Mouse (Mus musculus) A20 (cell line): Measurements from ENCODE around the gene Nr4a1.

Experiments used
- DNase-seq: peaks from one replicate; pipeline ENCODE4 v3.0.0-alpha.2; 2011; ENCODE audit warnings: low read depth, low spot score

Gene Nr4a1

DNA sequence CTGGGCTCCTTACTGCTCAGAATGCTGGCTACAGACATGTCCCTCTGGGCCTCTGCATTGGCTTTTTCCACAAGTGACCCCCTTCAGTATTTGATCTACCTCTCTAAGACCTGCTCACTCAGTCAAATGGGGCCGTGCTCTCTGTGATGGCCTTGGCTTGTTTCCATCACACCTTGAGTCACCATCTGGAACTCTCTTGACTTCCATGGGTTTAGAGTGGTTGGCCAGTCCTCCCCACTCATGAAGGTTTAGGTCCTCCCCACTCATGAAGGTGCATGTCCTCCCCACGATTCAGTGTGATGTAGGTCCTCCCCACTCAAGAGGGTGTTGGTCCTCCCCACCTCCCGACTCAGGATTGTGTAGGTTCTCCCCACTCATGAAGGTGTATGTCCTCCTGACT, 20.9 kb upstream of the Nr4a1 start:
- no peak for DNase-seq

DNA sequence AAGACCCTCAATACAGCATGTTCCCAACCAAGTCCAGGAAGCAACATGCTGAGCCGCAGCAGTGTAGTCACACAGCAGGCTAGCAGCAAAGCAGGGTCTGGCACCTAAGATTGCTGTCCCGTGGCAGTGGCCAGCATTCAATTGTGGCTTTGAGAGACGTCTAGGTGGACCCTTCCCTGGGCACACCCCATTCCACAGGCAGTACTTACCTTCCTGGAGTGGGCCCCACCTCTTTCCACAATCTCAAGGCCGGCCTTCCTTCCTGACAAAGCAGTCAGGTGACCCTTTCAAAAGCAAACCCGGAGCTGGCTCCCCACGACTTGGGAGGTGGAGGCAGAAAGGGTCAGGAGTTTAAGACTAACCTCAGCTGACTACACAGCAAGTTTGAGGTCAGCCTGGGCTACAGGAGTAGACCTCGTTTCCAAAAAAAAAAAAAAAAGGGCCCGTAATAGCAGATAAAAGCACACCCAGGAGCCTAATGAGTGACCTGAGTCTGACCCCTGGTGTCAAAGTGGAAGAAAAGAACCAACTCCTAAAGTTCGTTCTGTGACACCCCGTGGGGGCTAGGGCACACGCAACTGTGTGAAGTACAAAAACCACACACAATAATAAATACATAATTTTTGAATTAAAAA, 20.3 kb upstream of the Nr4a1 start:
- DNase-seq = no peak

DNA sequence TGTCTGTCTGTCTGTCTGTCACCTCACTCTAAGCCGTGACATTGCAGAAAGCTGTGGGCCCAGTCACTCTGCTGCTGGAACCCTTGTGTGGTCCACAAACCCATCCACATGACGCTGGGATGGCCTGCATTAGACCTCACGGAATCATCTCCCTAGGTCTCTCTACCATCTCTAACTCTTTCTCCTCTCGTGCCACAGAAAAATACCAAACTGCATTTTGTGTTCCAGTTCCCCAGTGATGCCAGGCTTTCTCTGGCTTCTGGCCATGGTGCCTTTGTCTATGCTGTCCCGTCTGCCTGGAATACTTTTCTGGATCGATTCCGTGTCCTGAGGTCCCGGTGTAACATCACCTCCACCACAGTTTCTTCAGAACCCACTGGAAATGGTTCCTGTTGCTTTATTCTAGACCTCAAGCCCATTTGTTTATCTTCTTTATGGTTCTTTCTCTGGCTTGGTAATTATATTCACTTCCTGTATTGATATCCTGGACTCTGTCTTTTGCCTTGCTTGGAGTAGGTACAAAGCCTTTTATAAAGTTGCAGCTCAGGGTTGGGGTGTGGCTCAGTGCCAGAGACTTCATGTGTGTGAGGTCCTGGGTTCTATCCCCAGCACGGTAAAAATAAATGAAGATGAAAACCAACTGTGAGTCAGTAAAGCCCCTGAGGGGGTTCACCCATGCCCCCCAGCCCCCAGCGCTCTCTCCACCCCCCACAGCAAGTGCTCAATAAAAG, 19.3 kb upstream of the Nr4a1 start:
- DNase-seq = no peak

DNA sequence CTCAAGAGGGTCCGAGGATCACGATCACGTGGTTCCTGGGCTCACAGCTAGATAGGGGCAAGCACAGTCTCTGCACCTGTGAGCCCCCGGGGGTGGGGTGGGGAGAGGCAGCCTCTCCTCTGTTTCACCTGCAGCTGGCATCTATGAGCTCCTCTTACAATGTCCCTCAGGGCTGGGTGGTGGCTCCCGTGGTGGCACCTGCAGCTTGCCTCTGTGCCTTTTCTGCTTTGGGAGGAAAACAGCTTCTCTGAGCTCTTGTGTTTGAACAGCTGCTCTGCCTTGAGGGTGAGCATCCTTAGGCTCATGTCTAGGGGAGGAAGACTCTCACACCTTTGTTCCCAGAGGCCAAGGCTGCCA, 18.7 kb upstream of the Nr4a1 start:
- peak; percentile 90 for DNase-seq

DNA sequence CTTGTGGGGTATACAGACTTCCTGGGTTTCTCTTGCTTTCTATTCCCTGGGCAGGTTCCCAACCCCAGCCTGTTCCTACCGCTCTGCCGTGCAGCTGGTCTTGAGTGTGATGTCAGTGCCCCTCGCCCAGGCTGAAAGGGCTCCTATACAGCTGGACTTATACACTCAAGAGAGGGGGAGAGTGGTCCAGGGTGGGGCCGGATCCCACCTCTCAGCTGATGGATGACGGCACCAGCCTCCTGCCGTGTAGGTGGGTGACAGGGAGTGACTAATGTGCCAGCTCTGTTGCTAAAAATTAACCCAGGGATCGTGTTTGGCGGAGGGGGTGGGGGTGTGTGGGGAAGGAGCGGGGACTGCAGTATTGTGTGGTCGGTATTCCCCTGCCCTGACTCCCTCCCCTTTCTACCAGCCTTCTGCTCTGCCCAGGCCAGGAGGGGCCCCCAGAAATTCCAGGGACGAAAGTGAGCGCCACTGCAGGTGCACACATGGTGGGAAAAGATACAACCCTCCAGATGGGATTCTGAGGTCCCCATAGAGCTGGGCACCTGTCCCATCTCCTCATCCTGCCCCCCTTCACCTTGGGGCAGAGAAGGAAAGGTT, 18.2 kb upstream of the Nr4a1 start:
- DNase-seq = no peak

DNA sequence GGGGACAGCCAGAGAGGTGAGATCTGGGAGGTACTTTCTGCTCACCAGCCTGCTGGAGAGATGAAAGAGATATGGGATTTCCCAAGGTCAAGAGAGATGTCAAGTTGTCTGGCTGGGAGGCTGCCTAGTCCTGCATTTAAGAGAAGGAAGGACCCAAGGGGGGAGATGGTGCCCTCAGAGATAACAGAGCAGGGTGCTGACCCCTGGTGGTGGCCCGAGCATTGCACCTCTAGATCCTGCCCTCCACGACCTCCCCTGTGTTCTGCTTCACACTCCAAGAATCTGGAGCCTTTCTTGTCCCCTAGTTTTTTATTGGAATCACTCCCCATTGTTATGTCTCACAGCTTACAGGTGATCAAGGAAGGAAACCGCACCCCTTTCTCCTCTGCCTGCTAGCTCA, 17.2 kb upstream of the Nr4a1 start:
- peak; percentile 79 for DNase-seq

DNA sequence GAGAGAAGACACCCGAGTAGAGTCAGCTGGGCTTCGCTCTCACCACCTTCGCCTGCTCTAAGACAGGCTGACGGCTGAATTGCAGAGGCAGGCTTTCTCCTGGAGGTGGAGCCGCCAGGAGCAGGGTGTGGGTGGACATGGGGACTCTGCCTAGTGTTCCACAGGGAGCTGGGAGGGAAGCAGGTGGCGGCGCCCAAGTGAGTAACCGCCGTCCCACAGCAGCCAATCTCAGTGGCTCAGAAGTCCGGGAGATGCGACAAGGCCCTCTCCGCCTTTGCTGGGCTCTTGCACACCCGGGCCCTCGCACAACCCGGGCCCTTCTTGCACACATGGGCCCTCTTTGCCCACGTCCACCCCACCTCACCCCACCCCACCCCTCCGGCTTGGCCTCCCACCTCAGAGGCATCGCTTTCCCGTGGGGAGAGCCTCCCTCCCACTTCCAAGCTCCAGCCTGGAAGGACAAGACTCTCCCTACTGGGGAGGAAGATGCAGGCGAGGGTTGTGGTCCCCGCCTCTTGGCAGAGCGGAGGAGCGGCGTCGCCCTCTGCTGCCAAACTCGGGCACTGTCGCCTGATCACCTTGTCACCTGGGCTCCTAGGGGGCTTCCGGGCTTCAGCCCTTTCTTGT, 15.1 kb upstream of the Nr4a1 start:
- DNase-seq = peak; percentile 66

DNA sequence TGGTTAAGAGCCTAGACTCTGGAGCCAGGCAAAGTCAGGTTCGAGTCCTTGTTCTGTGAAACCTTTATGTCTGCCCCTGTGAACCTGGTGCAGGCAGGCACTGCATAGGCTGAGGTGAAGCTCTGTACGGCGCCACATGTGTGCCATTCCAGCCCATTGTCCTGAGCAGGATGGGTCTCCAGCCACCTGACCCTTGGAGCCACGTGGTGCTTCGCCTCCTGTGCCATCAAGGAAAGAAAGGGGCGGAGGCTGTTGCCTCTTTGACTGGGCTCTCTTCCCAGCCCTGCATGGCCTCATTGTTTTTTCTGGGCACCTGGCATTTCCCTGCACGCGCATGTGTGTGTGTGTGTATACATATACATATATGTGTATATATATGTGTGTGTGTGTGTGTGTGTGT, 14.2 kb upstream of the Nr4a1 start:
- DNase-seq = no peak

DNA sequence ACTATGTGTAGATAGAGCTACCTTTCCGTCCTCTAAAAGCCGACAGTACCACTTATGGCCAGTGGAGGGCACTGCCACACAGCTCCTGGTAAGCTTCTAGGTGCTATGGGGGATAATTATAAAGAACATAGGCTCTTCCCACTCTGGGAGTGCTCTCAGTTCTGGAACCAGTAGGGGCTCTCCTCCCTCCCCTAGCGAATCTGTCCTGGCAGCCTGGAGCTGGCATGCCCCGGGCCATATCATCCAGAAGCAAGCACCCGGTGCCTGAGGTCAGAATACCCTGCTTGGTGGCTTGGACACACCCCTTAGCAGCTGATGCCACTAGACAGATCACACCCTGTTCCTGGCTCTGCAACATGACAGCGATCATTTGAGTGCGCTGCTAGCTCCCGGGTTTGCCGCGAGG, 13.3 kb upstream of the Nr4a1 start:
- peak; percentile 85 for DNase-seq

DNA sequence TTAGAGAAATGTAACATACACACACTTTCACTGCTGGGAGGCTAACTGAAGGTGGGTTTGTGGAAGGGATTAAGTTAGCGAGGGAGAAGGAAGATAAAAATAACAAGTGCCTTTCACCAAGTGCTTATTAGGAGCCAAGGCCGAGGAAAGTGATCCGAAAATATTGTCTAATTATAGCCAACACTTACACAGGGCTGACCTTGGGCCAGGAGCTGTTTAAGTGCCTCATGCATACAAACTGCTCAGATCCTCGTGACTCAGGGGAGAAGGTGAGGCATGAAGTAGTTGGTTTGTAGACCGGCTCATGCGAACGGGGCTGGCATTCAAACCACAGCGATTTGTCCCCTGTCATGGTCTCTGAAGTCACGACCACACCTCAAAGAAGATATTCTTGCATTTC, 12.8 kb upstream of the Nr4a1 start:
- no peak for DNase-seq

DNA sequence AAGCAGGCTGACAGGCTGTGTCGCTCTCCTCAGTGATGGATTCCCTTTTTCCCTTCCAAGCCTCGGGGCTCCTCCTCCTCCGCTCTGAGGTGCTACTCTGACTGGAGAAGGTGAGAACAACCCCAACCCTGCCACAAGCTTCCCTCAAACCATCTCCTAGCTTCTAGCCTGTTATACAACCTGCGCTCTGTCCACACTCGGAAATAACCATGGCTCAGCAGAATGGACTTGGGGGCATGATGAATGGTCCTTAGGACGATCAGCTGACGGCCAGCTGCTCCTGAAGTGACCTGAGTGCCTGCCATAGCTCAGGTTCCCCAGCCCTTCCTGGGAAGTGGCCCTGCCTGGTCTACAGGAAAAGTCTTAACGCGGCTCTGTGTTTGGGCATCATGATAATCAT, 12.2 kb upstream of the Nr4a1 start:
- DNase-seq = no peak

DNA sequence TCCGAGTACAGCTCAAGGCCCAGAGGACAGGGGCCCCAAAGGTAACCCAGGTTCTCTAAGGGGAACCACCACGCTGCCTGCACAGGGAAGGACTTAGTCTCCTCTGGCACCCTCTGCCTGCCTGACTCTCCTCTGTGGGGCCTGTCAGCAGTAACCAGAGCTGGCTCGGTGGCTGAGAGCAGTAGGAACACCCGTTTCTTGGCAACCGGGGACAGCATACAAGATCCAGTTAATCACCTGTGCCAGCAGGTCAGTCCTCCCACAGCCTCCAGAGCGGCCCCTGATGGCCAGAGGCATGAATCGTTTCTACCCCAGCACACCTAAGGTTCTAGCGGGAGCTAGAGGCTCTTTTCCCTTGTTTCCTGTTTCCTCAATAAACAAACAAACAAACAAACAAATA, 11.4 kb upstream of the Nr4a1 start:
- peak; percentile 58 for DNase-seq

DNA sequence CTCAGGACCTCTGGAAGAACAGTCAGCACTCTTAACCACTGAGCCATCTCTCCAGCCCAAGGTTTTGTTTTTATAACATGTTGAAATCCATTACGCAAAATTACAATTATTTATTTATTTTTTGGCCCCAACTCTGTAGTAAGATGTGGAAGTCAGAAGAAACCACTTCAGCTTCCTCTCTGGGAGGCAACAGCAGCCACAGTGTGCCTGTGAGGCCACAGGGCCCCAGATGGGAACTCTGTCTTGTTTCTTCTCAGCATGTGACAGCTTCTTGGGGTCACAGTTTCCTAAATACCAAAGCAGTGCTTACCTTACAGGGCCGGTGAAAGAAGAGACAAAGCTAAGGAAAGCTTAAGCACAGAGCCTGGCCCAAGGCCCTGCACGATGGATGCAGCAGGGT, 10.1 kb upstream of the Nr4a1 start:
- DNase-seq = no peak

DNA sequence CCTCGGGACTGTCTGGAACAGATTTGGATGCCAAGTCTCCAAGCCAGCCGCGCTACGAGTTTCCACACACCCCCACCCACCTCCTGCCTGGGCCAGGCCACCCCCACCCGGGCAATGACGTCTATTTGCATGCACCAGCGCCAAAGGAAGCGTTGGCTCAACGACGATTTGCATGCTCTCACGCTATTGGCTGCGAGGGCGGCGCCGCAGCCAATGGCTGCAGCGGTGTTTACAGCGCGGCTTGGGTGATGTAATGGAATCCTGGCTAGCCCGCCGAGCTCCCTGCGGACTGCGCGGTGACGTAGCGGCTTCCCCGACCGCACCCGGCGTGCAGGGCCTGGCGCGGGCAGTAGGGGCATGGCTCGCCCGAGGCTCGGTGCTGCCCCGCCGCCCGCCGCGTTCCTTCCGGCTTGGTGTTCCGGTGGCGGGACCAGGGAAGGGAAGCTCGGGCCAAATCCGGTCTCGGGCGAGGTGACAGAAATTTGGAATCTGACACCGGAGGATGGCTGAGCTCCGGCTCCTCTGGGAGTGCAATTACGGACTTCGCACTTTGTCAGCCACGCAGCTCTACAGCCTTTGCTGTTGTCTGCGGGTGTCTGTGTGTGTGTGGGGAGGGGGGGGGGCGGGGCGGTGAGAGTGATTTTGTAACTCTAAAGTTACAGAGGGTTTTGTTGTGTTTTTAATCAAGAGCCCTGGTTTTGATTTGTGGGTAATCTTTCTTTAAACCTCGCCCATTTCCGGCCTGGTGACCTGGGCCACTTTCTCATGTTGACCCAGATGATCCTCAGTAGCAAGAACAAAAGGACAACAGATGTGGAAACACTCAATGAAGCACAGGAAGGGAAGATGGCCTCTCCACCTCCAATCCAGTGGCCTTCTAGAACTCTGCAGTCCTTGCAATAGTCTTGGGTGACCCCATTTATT, 7.6 kb upstream of the Nr4a1 start:
- peak; percentile 98 for DNase-seq

DNA sequence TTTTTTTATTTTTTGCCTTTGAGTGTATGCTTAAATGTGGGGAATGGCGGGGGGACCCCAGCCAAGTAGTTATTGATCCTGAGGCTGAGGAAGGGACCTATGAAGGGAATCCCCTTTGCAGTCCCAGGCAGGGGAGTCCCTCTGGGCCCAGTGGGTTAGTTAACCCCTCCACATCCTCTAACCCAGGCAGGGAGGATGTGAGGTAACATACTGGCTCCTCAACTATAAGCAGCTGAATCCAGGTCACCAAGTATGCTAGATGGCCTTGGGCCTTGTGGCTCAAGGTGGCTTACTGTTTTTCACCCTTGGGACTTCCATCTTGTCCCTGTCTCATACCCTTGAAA, 6.9 kb upstream of the Nr4a1 start:
- peak; percentile 36 for DNase-seq

DNA sequence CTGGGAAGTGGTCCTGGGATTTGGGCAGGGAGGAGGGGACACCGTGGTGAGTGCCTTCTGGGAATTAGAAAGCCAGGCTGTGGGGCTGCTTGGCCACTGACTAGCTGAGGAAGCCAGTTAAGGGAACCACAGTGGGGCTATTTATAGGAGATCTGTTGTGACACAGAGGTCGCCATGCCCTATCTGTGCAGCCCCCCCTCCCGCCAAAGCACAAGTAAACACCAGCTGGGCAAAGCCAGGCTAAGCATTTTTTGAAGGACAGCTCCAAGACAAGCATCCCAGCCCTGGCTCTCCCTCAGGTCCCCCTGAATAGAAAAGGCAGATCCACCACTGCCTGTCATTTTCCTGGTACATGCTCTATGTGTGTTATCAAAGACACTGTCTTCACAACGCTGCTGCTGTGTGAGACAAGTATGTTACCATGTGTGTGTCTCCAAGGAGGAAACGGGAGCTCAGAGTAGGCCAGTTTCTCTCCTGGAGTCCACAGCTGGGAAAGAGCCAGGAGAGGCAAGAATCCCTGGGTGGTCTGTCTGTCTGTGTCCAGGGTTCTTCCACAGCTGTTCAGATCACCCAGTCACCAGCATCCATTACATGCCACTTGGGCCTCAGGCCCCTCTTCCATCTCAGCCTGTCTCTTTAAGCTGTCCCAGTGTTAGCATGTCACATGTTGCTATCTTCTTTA, 5.9 kb upstream of the Nr4a1 start:
- DNase-seq = no peak

DNA sequence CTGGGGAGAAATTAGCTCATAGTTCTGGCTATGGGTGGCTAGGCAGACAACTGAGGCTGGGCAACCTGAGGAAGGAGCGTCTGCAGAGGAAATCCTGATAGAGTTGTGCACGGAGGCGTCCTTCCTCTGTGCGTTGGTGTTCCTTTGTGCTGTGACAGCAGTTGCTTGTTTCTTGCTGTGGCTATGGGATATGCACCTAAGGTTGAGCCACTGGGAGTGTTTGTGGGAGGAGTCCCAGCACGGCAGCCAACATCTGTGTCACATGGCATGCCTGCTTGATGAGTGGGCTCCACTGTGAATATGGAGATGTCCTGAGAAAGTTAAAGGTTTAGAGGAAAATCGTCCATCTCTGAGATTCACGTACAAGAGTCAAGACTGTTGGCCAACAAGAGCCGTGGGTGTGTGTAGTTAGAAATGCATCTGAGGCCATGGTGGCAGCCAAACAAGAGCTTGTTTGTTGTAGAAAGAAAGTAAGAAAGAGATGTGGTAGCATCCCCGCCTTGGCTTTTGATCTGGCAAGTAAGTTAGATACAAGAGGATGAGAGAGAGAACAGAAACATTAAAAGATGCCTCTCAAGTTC, 3.8 kb upstream of the Nr4a1 start:
- no peak for DNase-seq

DNA sequence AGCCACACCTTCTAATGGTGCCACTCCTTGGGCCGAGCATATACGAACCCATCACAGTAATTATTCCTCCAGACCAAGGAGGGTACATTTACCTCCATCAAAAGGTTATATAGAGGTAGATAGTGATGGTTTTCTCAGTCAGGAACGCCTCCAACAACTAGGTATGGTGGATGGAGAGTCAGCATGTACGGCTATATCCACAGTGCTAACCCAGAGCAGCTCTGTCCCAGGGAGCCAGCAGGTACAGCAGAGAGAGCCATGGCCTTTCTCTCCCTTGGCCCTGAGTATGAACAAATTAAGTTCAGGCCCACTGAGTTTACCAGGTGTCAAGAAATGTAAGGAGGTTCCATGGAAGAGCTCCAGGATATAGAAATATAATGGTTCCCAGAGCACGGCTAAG, 2.1 kb upstream of the Nr4a1 start:
- DNase-seq = no peak

DNA sequence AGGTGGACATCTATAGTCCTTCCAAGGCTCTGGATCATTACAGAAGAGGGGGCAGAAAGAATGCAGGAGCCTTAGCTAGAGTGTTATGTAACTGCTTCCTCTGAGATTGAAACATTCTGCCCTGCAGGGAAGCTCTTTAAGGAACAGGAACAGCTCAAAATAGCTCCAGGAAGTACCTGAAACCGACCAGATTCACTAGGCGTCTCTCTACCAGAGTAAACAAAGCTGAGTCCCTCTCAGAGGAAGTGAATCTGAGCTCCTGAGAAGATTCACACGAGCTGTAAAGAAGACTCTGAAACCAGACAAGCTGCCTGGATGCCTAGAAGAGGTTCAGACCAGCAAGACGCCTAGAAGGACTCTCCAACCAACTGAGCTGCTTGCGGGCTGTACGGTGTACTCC, 1.5 kb upstream of the Nr4a1 start:
- DNase-seq = peak; percentile 64

DNA sequence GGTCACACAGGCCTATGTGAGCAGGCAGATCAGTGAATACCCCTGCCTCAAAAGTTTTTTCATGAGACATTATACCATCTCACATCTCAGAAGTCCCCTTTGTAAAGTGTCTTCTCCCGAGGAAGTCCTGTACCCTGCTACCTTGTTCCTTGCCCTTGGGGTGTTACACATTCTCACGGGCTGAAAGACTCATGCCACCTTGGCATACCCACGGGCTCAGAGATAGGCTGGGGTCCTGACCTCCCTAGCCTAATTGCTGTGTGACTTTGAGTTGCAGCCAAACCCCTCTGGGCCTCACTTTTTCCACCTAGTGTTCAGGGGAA, 545 bp upstream of the Nr4a1 start:
- DNase-seq = no peak

DNA sequence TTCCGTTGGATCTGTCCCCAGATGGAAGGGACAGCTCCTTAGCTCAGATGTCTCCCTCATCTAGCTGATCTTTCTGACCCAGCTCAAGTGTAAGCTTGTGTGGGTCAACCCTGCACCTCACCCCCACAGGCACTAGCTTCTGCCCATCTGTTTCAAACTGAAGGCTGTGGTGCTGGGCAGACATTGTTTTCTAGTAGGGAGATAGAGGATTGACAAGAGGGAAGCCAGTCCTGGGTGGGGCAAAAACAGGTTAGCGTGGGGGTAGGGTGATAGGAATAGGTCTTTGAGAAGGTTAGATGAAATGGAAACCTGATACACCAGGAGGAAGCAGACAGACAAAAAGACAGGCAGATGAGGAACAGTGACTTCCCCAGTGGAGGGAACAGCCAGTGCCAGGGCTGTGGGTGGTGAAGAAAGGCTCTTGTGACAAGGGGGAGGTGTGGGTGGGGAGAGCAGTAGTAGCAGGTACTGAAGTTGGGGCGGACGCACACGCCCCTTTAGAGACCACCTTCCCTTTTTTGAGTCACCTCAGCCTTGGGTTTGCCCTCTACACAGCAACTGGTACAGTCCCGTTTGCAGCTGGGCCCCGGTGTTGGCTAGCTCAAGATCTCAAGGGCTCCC, 1.9 kb downstream of the Nr4a1 start:
- DNase-seq = peak; percentile 43
